Mouse (Mus musculus) embryo, embryonic 9.5 days (tissue): Measurements from ENCODE around the gene Cenpi.

Experiments
- DNase-seq: peaks from one replicate; pipeline ENCODE4 v3.0.0-alpha.2; 2017; ENCODE audit errors: extremely low spot score

Cenpi gene

GRCm38 (mm10) chrX:134362156-134362555 lies 54.3 kb downstream of the Cenpi start:
- no peak for DNase-seq

- no peak for DNase-seq
Observed at GRCm38 (mm10) chrX:134365421-134365820, 57.5 kb downstream of the Cenpi start.

GRCm38 (mm10) chrX:134366547-134366946 lies 58.7 kb downstream of the Cenpi start:
- DNase-seq, result no peak

GRCm38 (mm10) chrX:134371279-134371678 lies 63.4 kb downstream of the Cenpi start:
- peak; percentile 1 for DNase-seq

- DNase-seq, result no peak
Observed at GRCm38 (mm10) chrX:134374190-134374589, 66.3 kb downstream of the Cenpi start.

- DNase-seq, result no peak
Observed at GRCm38 (mm10) chrX:134384896-134385295, 77.0 kb downstream of the Cenpi start.

- no peak for DNase-seq
Observed at GRCm38 (mm10) chrX:134398972-134399371, 91.1 kb downstream of the Cenpi start.

- DNase-seq, result no peak
Observed at GRCm38 (mm10) chrX:134403863-134404583, 96.1 kb downstream of the Cenpi start, which contains the start of gene Drp2. TSS of gene Drp2 (plus strand) at chrX:134404551.

GRCm38 (mm10) chrX:134404584-134404955 lies 96.7 kb downstream of the Cenpi start:
- peak; percentile 27 for DNase-seq

- DNase-seq, result no peak
Observed at GRCm38 (mm10) chrX:134409354-134409900, 101.5 kb downstream of the Cenpi start.

GRCm38 (mm10) chrX:134412096-134412495 lies 104.2 kb downstream of the Cenpi start:
- no peak for DNase-seq
